Mouse (Mus musculus) olfactory bulb, adult 2 months (tissue): ENCODE measurements around the gene Prex1.

Experiments used
- CTCF ChIP-seq: fragments of 200-500 bp; IDR thresholded peaks from 2 replicates; pipeline ENCODE4 v1.5.1; 2012; ENCODE audit warnings: low read depth, mild to moderate bottlenecking, low read length, moderate library complexity; ENCODE audit not compliant: insufficient read depth
- POLR2A ChIP-seq: fragments of 200-500 bp; IDR thresholded peaks from 2 replicates; pipeline ENCODE4 v1.6.1; 2012; ENCODE audit warnings: mild to moderate bottlenecking, low read depth, low read length, moderate library complexity; ENCODE audit not compliant: insufficient read depth

GRCm38 (mm10) chr2:166520536-166520935, 193.1 kb downstream of the Prex1 start:
- TF ChIP-seq CTCF (no peak), POLR2A (no peak)
